Mouse (Mus musculus): Measurements from ENCODE around the gene Prrt3. TPM values are rescaled to one million over a fixed set of nuclear protein-coding genes. Genes with fewer than 3 reads are reported as not detected.
A peak's percentile ranks its signal among the peaks of the same experiment; 100 is the strongest.

The Prrt3 gene
- polyA plus RNA-seq, 1 experiment from 2014 or later, result 0.33 TPM

GRCm38 (mm10) chr6:113482477-113483099 is 19.1 kb downstream of the Prrt3 start:
- H3K27me3 ChIP-seq (ENCODE audit: control insufficient read depth, insufficient read depth, low read length), result peaks cover 22% of the 10 kb centered on the region

GRCm38 (mm10) chr6:113480555-113481373 is 21.0 kb downstream of the Prrt3 start:
- no peaks in the 10 kb centered on the region for H3K4me1 ChIP-seq (ENCODE audit: control insufficient read depth, insufficient read depth, low read length)
- WGBS, result 59% methylated on average over 18 of the region's 18 CpGs
- no peak for DNase-seq (ENCODE audit: low spot score)
- no peaks in the 10 kb centered on the region for H3K36me3 ChIP-seq (ENCODE audit: control insufficient read depth, insufficient read depth, low read length)
- H3K4me3 ChIP-seq (ENCODE audit: low read depth, low read length), result no peak overlapping the region
- no peak overlapping the region for H3K4me2 ChIP-seq (ENCODE audit: low read depth, severe bottlenecking)
- H3K27ac ChIP-seq (replicated peaks; ENCODE audit: low read depth, low read length), result no peak overlapping the region
- H3K9ac ChIP-seq (ENCODE audit: low read length), result no peak overlapping the region
- no peak for ATAC-seq (ENCODE audit: insufficient number of reproducible peaks, low FRiP score, low TSS enrichment, low read depth)
- no peaks in the 10 kb centered on the region for H3K9me3 ChIP-seq (ENCODE audit: control insufficient read depth, low read length)
- H3K27me3 ChIP-seq (ENCODE audit: control insufficient read depth, insufficient read depth, low read length), result peaks cover 22% of the 10 kb centered on the region

More at GRCm38 (mm10) chr6:113482477-113483099, 19.1 kb downstream of the Prrt3 start:
- H3K4me3 ChIP-seq (ENCODE audit: low read depth, low read length), result peak overlapping the region; percentile 31
- peak overlapping the region; percentile 61 for H3K4me2 ChIP-seq (ENCODE audit: low read depth, severe bottlenecking)
- peak; percentile 40 for DNase-seq (ENCODE audit: low spot score)
- WGBS, result 2% methylated on average over 65 of the region's 65 CpGs
- H3K9me3 ChIP-seq (ENCODE audit: control insufficient read depth, low read length), result no peaks in the 10 kb centered on the region
- peak overlapping the region; percentile 49; the same call in 1 of the 2 replicates for H3K9ac ChIP-seq (ENCODE audit: low read length)
- H3K36me3 ChIP-seq (ENCODE audit: control insufficient read depth, insufficient read depth, low read length), result no peaks in the 10 kb centered on the region
- ATAC-seq (ENCODE audit: insufficient number of reproducible peaks, low FRiP score, low TSS enrichment, low read depth), result peak; percentile 53
- peaks cover 10% of the 10 kb centered on the region for H3K4me1 ChIP-seq (ENCODE audit: control insufficient read depth, insufficient read depth, low read length)
- H3K27ac ChIP-seq (replicated peaks; ENCODE audit: low read depth, low read length), result no peak overlapping the region

- H3K27ac ChIP-seq (replicated peaks; ENCODE audit: low read depth, low read length), result no peak overlapping the region
- no peaks in the 10 kb centered on the region for H3K36me3 ChIP-seq (ENCODE audit: control insufficient read depth, insufficient read depth, low read length)
- H3K4me1 ChIP-seq (ENCODE audit: control insufficient read depth, insufficient read depth, low read length), result no peaks in the 10 kb centered on the region
- ATAC-seq (ENCODE audit: insufficient number of reproducible peaks, low FRiP score, low TSS enrichment, low read depth) (no peak), DNase-seq (ENCODE audit: low spot score) (no peak)
- peaks cover 22% of the 10 kb centered on the region for H3K27me3 ChIP-seq (ENCODE audit: control insufficient read depth, insufficient read depth, low read length)
- no peak overlapping the region for H3K4me2 ChIP-seq (ENCODE audit: low read depth, severe bottlenecking)
- WGBS, result 84% methylated on average over 10 of the region's 10 CpGs
- H3K9ac ChIP-seq (ENCODE audit: low read length), result no peak overlapping the region
- no peak overlapping the region for H3K4me3 ChIP-seq (ENCODE audit: low read depth, low read length)
- H3K9me3 ChIP-seq (ENCODE audit: control insufficient read depth, low read length), result no peaks in the 10 kb centered on the region
These were observed 22.8 kb downstream of the Prrt3 start for GRCm38 (mm10) chr6:113478906-113479305.

- no peak overlapping the region for H3K4me3 ChIP-seq (ENCODE audit: low read depth, low read length)
- peaks cover 16% of the 10 kb centered on the region for H3K27me3 ChIP-seq (ENCODE audit: control insufficient read depth, insufficient read depth, low read length)
- no peaks in the 10 kb centered on the region for H3K4me1 ChIP-seq (ENCODE audit: control insufficient read depth, insufficient read depth, low read length)
- no peak overlapping the region for H3K27ac ChIP-seq (replicated peaks; ENCODE audit: low read depth, low read length)
- H3K9ac ChIP-seq (ENCODE audit: low read length), result no peak overlapping the region
- no peak overlapping the region for H3K4me2 ChIP-seq (ENCODE audit: low read depth, severe bottlenecking)
- WGBS, result 39% methylated on average over 7 of the region's 7 CpGs
- no peaks in the 10 kb centered on the region for H3K9me3 ChIP-seq (ENCODE audit: control insufficient read depth, low read length)
- H3K36me3 ChIP-seq (ENCODE audit: control insufficient read depth, insufficient read depth, low read length), result no peaks in the 10 kb centered on the region
- DNase-seq (ENCODE audit: low spot score) (no peak), ATAC-seq (ENCODE audit: insufficient number of reproducible peaks, low FRiP score, low TSS enrichment, low read depth) (no peak)
These were observed 24.4 kb downstream of the Prrt3 start for GRCm38 (mm10) chr6:113477353-113477752.

GRCm38 (mm10) chr6:113473715-113474114 is 28.0 kb downstream of the Prrt3 start:
- peaks cover 15% of the 10 kb centered on the region for H3K27me3 ChIP-seq (ENCODE audit: control insufficient read depth, insufficient read depth, low read length)
- peaks cover 9% of the 10 kb centered on the region; the same call in 1 of the 2 replicates for H3K4me1 ChIP-seq (ENCODE audit: control insufficient read depth, insufficient read depth, low read length)
- H3K27ac ChIP-seq (replicated peaks; ENCODE audit: low read depth, low read length), result no peak overlapping the region
- H3K9me3 ChIP-seq (ENCODE audit: control insufficient read depth, low read length), result no peaks in the 10 kb centered on the region
- no peak overlapping the region for H3K4me2 ChIP-seq (ENCODE audit: low read depth, severe bottlenecking)
- H3K4me3 ChIP-seq (ENCODE audit: low read depth, low read length), result no peak overlapping the region
- WGBS, result 89% methylated on average over 6 of the region's 6 CpGs
- DNase-seq (ENCODE audit: low spot score), result no peak
- H3K36me3 ChIP-seq (ENCODE audit: control insufficient read depth, insufficient read depth, low read length), result no peaks in the 10 kb centered on the region
- no peak for ATAC-seq (ENCODE audit: insufficient number of reproducible peaks, low FRiP score, low TSS enrichment, low read depth)
- no peak overlapping the region for H3K9ac ChIP-seq (ENCODE audit: low read length)

- Histone ChIP-seq H3K36me3 (ENCODE audit: control insufficient read depth, insufficient read depth, low read length) (no peaks in the 10 kb centered on the region), H3K9me3 (ENCODE audit: control insufficient read depth, low read length) (no peaks in the 10 kb centered on the region), H3K4me1 (ENCODE audit: control insufficient read depth, insufficient read depth, low read length) (peaks cover 9% of the 10 kb centered on the region; the same call in 1 of the 2 replicates), H3K27me3 (ENCODE audit: control insufficient read depth, insufficient read depth, low read length) (peaks cover 17% of the 10 kb centered on the region), H3K4me2 (ENCODE audit: low read depth, severe bottlenecking) (no peak overlapping the region), H3K9ac (ENCODE audit: low read length) (no peak overlapping the region), H3K27ac (replicated peaks; ENCODE audit: low read depth, low read length) (no peak overlapping the region), H3K4me3 (ENCODE audit: low read depth, low read length) (no peak overlapping the region)
- WGBS, result 87% methylated on average over 2 of the region's 2 CpGs
- ATAC-seq (ENCODE audit: insufficient number of reproducible peaks, low FRiP score, low TSS enrichment, low read depth), result no peak
- DNase-seq (ENCODE audit: low spot score), result no peak
These were observed 28.5 kb downstream of the Prrt3 start for GRCm38 (mm10) chr6:113473246-113473645.

- WGBS, result 63% methylated on average over 10 of the region's 10 CpGs
- H3K9ac ChIP-seq (ENCODE audit: low read length), result no peak overlapping the region
These were observed 29.7 kb downstream of the Prrt3 start for GRCm38 (mm10) chr6:113472061-113472460.

GRCm38 (mm10) chr6:113471297-113471936 is 30.3 kb downstream of the Prrt3 start, which contains the start of gene Il17rc:
Gene Il17rc (plus strand): TSS chr6:113471427.
- Histone ChIP-seq H3K9ac (ENCODE audit: low read length) (peak within 1 kb of the TSS; percentile 34; the same call in 1 of the 2 replicates), H3K4me2 (ENCODE audit: low read depth, severe bottlenecking) (peak within 1 kb of the TSS; percentile 19; the same call in 1 of the 2 replicates), H3K4me3 (ENCODE audit: low read depth, low read length) (no peak within 1 kb of the TSS), H3K36me3 (ENCODE audit: control insufficient read depth, insufficient read depth, low read length) (no peaks in the 10 kb centered on the region), H3K9me3 (ENCODE audit: control insufficient read depth, low read length) (no peaks in the 10 kb centered on the region), H3K4me1 (ENCODE audit: control insufficient read depth, insufficient read depth, low read length) (peaks cover 9% of the 10 kb centered on the region; the same call in 1 of the 2 replicates), H3K27me3 (ENCODE audit: control insufficient read depth, insufficient read depth, low read length) (peaks cover 17% of the 10 kb centered on the region), H3K27ac (replicated peaks; ENCODE audit: low read depth, low read length) (no peak within 1 kb of the TSS)
- WGBS, result 17% methylated on average over 12 of the region's 12 CpGs
- ATAC-seq (ENCODE audit: insufficient number of reproducible peaks, low FRiP score, low TSS enrichment, low read depth) (no peak), DNase-seq (ENCODE audit: low spot score) (no peak)

More at GRCm38 (mm10) chr6:113472061-113472460, 29.7 kb downstream of the Prrt3 start:
- peaks cover 17% of the 10 kb centered on the region for H3K27me3 ChIP-seq (ENCODE audit: control insufficient read depth, insufficient read depth, low read length)
- H3K4me1 ChIP-seq (ENCODE audit: control insufficient read depth, insufficient read depth, low read length), result peaks cover 9% of the 10 kb centered on the region; the same call in 1 of the 2 replicates
- H3K9me3 ChIP-seq (ENCODE audit: control insufficient read depth, low read length), result no peaks in the 10 kb centered on the region
- H3K4me3 ChIP-seq (ENCODE audit: low read depth, low read length), result no peak overlapping the region
- H3K36me3 ChIP-seq (ENCODE audit: control insufficient read depth, insufficient read depth, low read length), result no peaks in the 10 kb centered on the region
- ATAC-seq (ENCODE audit: insufficient number of reproducible peaks, low FRiP score, low TSS enrichment, low read depth) (no peak), DNase-seq (ENCODE audit: low spot score) (no peak)
- no peak overlapping the region for H3K27ac ChIP-seq (replicated peaks; ENCODE audit: low read depth, low read length)
- no peak overlapping the region for H3K4me2 ChIP-seq (ENCODE audit: low read depth, severe bottlenecking)

All from limb, embryonic 11.5 days (tissue).